Mouse (Mus musculus) intestine, embryonic 14.5 days (tissue): Measurements from ENCODE around the gene Fam196a. TPM values are rescaled to one million over a fixed set of nuclear protein-coding genes. Genes with fewer than 3 reads are reported as not detected.

Experiments used
- ATAC-seq: fragments of 200-750 bp; cut with Nextera tagmentation; replicated peaks from 2 replicates; pipeline ENCODE4 v1.8.0; 2017; ENCODE audit warnings: low read depth, moderate number of reproducible peaks, moderate TSS enrichment, moderate library complexity; ENCODE audit not compliant: low FRiP score, low TSS enrichment
- DNase-seq: peaks from one replicate; pipeline ENCODE4 v3.0.0-alpha.2; 2018; ENCODE audit warnings: low spot score
- H3K27ac ChIP-seq: fragments of 300-500 bp; sonication (generic); 2 replicates; pipeline ENCODE4 v1.5.1; 2014; ENCODE audit warnings: low read depth, mild to moderate bottlenecking, control low read depth
- H3K27me3 ChIP-seq: fragments of 300-500 bp; sonication (generic); replicated peaks from 2 replicates; pipeline ENCODE4 v1.6.1; 2014; ENCODE audit warnings: low read length, control low read depth; ENCODE audit not compliant: control insufficient read depth, insufficient read depth
- H3K36me3 ChIP-seq: fragments of 300-500 bp; sonication (generic); 2 replicates; pipeline ENCODE4 v1.6.1; 2014; ENCODE audit warnings: low read length, control low read depth; ENCODE audit not compliant: control insufficient read depth, insufficient read depth
- H3K4me1 ChIP-seq: fragments of 300-500 bp; sonication (generic); replicated peaks from 2 replicates; pipeline ENCODE4 v1.6.1; 2014; ENCODE audit warnings: low read length, control low read depth, mixed read lengths; ENCODE audit not compliant: control insufficient read depth, insufficient read depth
- H3K4me2 ChIP-seq: fragments of 300-500 bp; sonication (generic); 2 replicates; pipeline ENCODE4 v1.6.1; 2014; ENCODE audit warnings: low read length
- H3K4me3 ChIP-seq: fragments of 300-500 bp; sonication (generic); 2 replicates; pipeline ENCODE4 v1.5.1; 2014; ENCODE audit warnings: low read depth, low read length, control low read depth, mixed read lengths
- H3K9ac ChIP-seq: fragments of 300-500 bp; sonication (generic); 2 replicates; pipeline ENCODE4 v1.6.1; 2014; ENCODE audit warnings: mild to moderate bottlenecking, low read length
- H3K9me3 ChIP-seq: fragments of 300-500 bp; sonication (generic); 2 replicates; pipeline ENCODE4 v1.6.1; 2016; ENCODE audit warnings: low read length, control low read depth; ENCODE audit not compliant: control insufficient read depth
- WGBS: fragments of 180-500 bp; shearing (Covaris S2); extraction: QIAGEN DNeasy Blood & Tissue Kit; methylation state at CpG from one replicate; pipeline ENCODE4 v1.1.7; 2014; 5-methylcytosine and 5-hydroxymethylcytosine counted together
- polyA plus RNA-seq: library from polyadenylated mRNA; unstranded; fragments of >200 nt; fragmentation: Nextera tagmentation; extraction: Ambion mirVana; gene quantifications from 2 replicates; pipeline ENCODE4 v1.2.1, GENCODE M21; 2014

The Fam196a gene
- polyA plus RNA-seq, 1 experiment from 2014 or later, result 3.9 TPM

DNA sequence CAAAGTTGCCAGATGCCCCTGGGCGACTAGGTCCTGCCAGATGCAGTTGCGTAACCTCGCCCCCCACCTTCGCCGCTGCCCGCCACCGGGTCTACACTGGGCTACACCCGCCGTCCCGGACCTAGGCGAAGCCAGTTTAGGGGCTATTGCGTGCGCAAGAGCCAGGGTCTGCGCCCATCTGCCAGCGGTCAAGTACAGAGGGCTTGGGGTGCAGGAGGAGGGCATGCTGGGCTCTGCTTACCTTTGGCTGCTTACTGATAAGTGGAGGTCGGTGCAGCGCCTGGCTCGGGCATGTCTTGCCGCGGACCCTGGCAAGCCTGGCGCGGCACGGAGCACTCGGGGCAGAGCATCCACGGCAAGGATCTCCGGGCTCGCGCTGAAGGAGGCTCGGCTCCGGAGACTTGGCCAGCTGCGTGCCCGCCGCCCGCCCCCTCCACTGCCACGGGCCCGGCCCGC lies 731 bp downstream of the Fam196a start:
- H3K9ac ChIP-seq, result peak overlapping the region; percentile 44
- under 1% methylated on average over 29 of the region's 37 CpGs for WGBS
- peak; percentile 63 for DNase-seq
- peaks cover 14% of the 10 kb centered on the region; the same call in 1 of the 2 replicates for H3K4me1 ChIP-seq
- peak overlapping the region; percentile 88 for H3K4me2 ChIP-seq
- H3K27ac ChIP-seq, result no peak overlapping the region
- peak; percentile 53 for ATAC-seq
- H3K4me3 ChIP-seq, result peak overlapping the region; percentile 46
- H3K27me3 ChIP-seq, result peaks cover 17% of the 10 kb centered on the region
- H3K9me3 ChIP-seq, result no peaks in the 10 kb centered on the region
- no peaks in the 10 kb centered on the region for H3K36me3 ChIP-seq

DNA sequence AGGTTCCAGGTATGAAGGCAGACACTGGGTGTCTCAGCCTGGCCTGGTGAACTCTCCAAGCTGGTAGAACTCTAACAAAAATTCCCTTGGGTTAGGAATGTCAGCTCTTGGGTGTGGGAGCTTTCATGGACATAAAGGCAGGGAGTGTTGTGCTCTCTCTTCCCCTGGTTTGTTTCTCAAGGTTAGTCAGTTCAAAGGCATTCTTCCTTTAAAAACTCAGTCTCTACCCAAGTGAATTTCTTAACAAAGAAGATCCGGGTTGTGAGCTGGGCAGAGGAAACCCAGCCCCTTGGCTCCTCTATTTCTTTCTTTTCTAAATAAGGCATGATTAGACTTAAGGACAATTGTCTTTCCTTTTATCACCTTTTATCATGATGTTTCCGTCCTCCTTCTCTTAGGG lies 6.3 kb downstream of the Fam196a start:
- ATAC-seq, result no peak
- H3K27me3 ChIP-seq, result peaks cover 8% of the 10 kb centered on the region
- H3K27ac ChIP-seq, result no peak overlapping the region
- H3K9me3 ChIP-seq, result no peaks in the 10 kb centered on the region
- 76% methylated on average over 2 of the region's 2 CpGs for WGBS
- H3K4me3 ChIP-seq, result no peak overlapping the region
- no peak overlapping the region for H3K9ac ChIP-seq
- no peak overlapping the region for H3K4me2 ChIP-seq
- no peaks in the 10 kb centered on the region for H3K36me3 ChIP-seq
- no peak for DNase-seq
- H3K4me1 ChIP-seq, result no peaks in the 10 kb centered on the region

- no peak overlapping the region for H3K27ac ChIP-seq
- ATAC-seq, result no peak
- no peaks in the 10 kb centered on the region for H3K36me3 ChIP-seq
- WGBS, result 90% methylated on average over 2 of the region's 2 CpGs
- no peaks in the 10 kb centered on the region for H3K27me3 ChIP-seq
- H3K4me2 ChIP-seq, result no peak overlapping the region
- no peak for DNase-seq
- no peak overlapping the region for H3K4me3 ChIP-seq
- H3K4me1 ChIP-seq, result no peaks in the 10 kb centered on the region
- no peaks in the 10 kb centered on the region for H3K9me3 ChIP-seq
- H3K9ac ChIP-seq, result no peak overlapping the region
Observed at GRCm38 (mm10) chr7:134901992-134902391, 36.2 kb downstream of the Fam196a start.

- Histone ChIP-seq H3K4me1 (no peaks in the 10 kb centered on the region), H3K9me3 (no peaks in the 10 kb centered on the region), H3K4me2 (no peak overlapping the region), H3K27ac (no peak overlapping the region), H3K36me3 (no peaks in the 10 kb centered on the region), H3K9ac (no peak overlapping the region), H3K27me3 (no peaks in the 10 kb centered on the region), H3K4me3 (no peak overlapping the region)
- DNase-seq (no peak), ATAC-seq (no peak)
- WGBS, result 49% methylated on average over 2 of the region's 2 CpGs
Observed at GRCm38 (mm10) chr7:134899462-134899861, 38.8 kb downstream of the Fam196a start.

GRCm38 (mm10) chr7:134894604-134895003 lies 43.6 kb downstream of the Fam196a start:
- ATAC-seq, result no peak
- H3K9me3 ChIP-seq, result no peaks in the 10 kb centered on the region
- H3K27me3 ChIP-seq, result no peaks in the 10 kb centered on the region
- 0 out of 2 replicates have a peak, but pooled peaks cover 4% of the 10 kb centered on the region for H3K36me3 ChIP-seq
- no peak overlapping the region for H3K4me2 ChIP-seq
- H3K27ac ChIP-seq, result no peak overlapping the region
- DNase-seq, result no peak
- H3K4me1 ChIP-seq, result no peaks in the 10 kb centered on the region
- H3K4me3 ChIP-seq, result no peak overlapping the region
- 80% methylated on average over 2 of the region's 2 CpGs for WGBS
- no peak overlapping the region for H3K9ac ChIP-seq

GRCm38 (mm10) chr7:134892972-134893371 lies 45.3 kb downstream of the Fam196a start:
- no peak for ATAC-seq

GRCm38 (mm10) chr7:134892449-134892871 lies 45.8 kb downstream of the Fam196a start:
- no peak for ATAC-seq
- Histone ChIP-seq H3K4me2 (no peak overlapping the region), H3K4me3 (no peak overlapping the region), H3K9ac (no peak overlapping the region), H3K27ac (no peak overlapping the region), H3K36me3 (0 out of 2 replicates have a peak, but pooled peaks cover 4% of the 10 kb centered on the region), H3K27me3 (no peaks in the 10 kb centered on the region), H3K4me1 (no peaks in the 10 kb centered on the region), H3K9me3 (no peaks in the 10 kb centered on the region)
- DNase-seq, result no peak
- WGBS, result 94% methylated on average over 13 of the region's 13 CpGs

More at GRCm38 (mm10) chr7:134892972-134893371, 45.3 kb downstream of the Fam196a start:
- 81% methylated on average over 4 of the region's 4 CpGs for WGBS
- H3K27me3 ChIP-seq, result no peaks in the 10 kb centered on the region
- DNase-seq, result no peak
- H3K4me1 ChIP-seq, result no peaks in the 10 kb centered on the region
- H3K36me3 ChIP-seq, result 0 out of 2 replicates have a peak, but pooled peaks cover 4% of the 10 kb centered on the region
- no peaks in the 10 kb centered on the region for H3K9me3 ChIP-seq
- H3K4me3 ChIP-seq, result no peak overlapping the region
- no peak overlapping the region for H3K4me2 ChIP-seq
- no peak overlapping the region for H3K27ac ChIP-seq
- H3K9ac ChIP-seq, result no peak overlapping the region

DNA sequence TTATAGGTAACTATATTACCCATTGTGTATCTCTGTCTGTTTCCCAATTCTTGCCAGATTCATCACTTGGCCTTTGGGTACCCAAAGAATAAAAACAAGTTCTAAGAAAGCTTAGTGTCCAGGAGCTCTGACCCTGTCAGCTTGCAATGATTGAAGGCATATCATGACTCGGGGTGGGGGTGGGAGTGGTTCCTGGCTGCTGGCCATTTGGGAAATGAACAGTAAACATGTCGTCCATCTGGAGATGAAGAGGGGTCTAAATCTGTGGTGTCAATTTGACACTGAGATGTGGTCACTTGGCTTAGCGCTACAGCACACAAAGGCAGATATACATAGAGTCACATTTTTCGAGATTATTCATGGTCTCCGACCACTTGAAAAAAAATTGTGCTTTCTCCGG lies 54.7 kb downstream of the Fam196a start:
- no peak overlapping the region for H3K4me3 ChIP-seq
- 60% methylated on average over 6 of the region's 6 CpGs for WGBS
- DNase-seq (no peak), ATAC-seq (no peak)
- H3K27me3 ChIP-seq, result no peaks in the 10 kb centered on the region
- H3K27ac ChIP-seq, result no peak overlapping the region
- H3K4me2 ChIP-seq, result no peak overlapping the region
- no peaks in the 10 kb centered on the region for H3K9me3 ChIP-seq
- H3K9ac ChIP-seq, result no peak overlapping the region
- no peaks in the 10 kb centered on the region for H3K4me1 ChIP-seq
- 0 out of 2 replicates have a peak, but pooled peaks cover 5% of the 10 kb centered on the region for H3K36me3 ChIP-seq

DNA sequence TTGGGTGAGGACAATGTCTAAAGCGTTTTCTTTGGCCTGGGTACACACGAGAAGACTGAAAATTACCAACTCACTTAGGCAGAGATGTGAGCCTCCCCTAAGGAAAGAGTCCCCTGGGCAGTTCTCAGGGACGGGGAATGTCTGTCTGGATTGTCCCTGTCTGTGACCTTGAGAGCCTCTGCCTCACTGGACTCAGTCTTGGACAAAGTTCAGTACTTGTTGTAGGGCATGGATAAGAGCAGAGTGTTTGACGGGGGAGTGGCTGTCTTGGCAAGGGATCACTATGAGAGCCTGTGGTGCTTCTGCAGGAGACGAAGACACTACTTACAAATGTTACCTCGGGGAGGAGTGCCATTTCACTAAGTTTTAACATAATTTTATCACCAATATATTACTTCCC lies 57.8 kb downstream of the Fam196a start:
- no peak overlapping the region for H3K4me3 ChIP-seq
- no peaks in the 10 kb centered on the region for H3K9me3 ChIP-seq
- H3K36me3 ChIP-seq, result 0 out of 2 replicates have a peak, but pooled peaks cover 9% of the 10 kb centered on the region
- DNase-seq (no peak), ATAC-seq (no peak)
- H3K27ac ChIP-seq, result no peak overlapping the region
- H3K4me2 ChIP-seq, result no peak overlapping the region
- H3K4me1 ChIP-seq, result no peaks in the 10 kb centered on the region
- 82% methylated on average over 6 of the region's 6 CpGs for WGBS
- no peak overlapping the region for H3K9ac ChIP-seq
- no peaks in the 10 kb centered on the region for H3K27me3 ChIP-seq
